10 mouse cellular contexts compared by ENCODE assay signal in the genomic region with DNA sequence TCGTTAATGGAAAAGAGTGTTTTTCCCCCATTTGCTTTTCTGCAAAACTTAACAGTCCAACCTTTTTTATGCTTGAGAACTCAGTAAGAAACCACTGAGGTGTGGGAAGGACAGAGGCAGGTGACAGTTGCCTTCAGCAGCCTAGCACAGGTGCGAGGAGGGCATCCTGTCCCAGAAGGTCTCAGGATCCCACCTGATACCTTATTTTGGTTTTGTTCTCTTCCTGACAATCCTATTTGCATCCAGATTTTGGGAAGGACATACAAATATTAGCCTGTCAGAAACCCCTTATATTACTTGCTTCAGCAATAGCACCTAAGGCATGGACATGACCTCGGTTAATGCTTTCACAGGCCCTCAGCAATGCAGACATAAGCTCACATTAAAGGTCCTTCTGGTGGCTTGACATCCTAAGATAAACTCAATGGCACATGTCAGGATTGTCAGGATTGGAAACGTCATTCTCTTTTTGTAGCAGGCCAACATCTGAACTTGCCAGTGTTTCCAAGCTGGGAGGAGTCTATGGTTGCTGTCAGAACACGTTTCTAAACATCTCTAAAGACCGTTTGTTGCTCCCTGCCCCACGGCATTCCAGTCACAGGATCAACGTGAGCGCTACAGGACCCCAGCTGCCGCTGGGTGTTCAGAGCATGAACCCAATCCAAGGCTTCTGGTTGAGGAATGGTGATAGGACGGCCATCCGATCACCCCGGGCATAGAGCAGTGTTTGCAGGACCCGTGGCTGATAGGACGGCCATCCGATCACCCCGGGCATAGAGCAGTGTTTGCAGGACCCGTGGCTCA. TPM values are rescaled to one million over a fixed set of nuclear protein-coding genes. Genes with fewer than 3 reads are reported as not detected.
A peak's percentile ranks its signal among the peaks of the same experiment; 100 is the strongest.
DNase-seq lines count a peak whose midpoint lies in the region; ATAC-seq and TF ChIP-seq lines count a peak whose summit lies in the region.
"Had no signal": no experiment of that assay in that cellular context is flagged by ENCODE, and none has a peak within 500 bp of the region (broad histone marks: within the 10 kb centered on the region; RNA-seq: fewer than 3 reads in every experiment).

No protein-coding gene starts in this region.

- DNase-seq in gastrocnemius, postnatal 25 days, result peak; percentile 25
- DNase-seq in gastrocnemius, adult 8-10 months (ENCODE audit: low spot score in 2 of 2), result no peak
- DNase-seq in brain, adult 2 months (ENCODE audit: low read depth, low spot score), result peak; percentile 48
- peak; percentile 52 for DNase-seq in liver, postnatal 0 days
- DNase-seq in urinary bladder, postnatal 36 days (ENCODE audit: low spot score in 2 of 2), result no peak
- DNase-seq: right cerebral cortex, adult 18-20 months had no signal

- no peak overlapping the region for H3K4me2 ChIP-seq in liver, postnatal 0 days (ENCODE audit: low read depth, low read length)
- no peak overlapping the region for H3K4me2 ChIP-seq in forebrain, embryonic 13.5 days
- H3K4me2 ChIP-seq: hindbrain, embryonic 13.5 days had no signal

- peak overlapping the region; percentile 100 for H3K4me3 ChIP-seq in C2C12 (ENCODE audit: insufficient read depth, poor library complexity, severe bottlenecking)
- H3K4me3 ChIP-seq in liver, postnatal 0 days (ENCODE audit: low read depth, low read length), result no peak overlapping the region
- no peak overlapping the region for H3K4me3 ChIP-seq in forebrain, embryonic 13.5 days
- H3K4me3 ChIP-seq: hindbrain, embryonic 13.5 days had no signal

- H3K27ac ChIP-seq in liver, postnatal 0 days (ENCODE audit: low read depth), result peak overlapping the region; percentile 100
- no peak overlapping the region for H3K27ac ChIP-seq in forebrain, embryonic 13.5 days
- H3K27ac ChIP-seq: hindbrain, embryonic 13.5 days had no signal

- no peak for ATAC-seq in liver, postnatal 0 days
- no peak for ATAC-seq in activated CD4-positive, CD25-positive, alpha-beta regulatory T cell, adult 4 months
- ATAC-seq in forebrain, embryonic 13.5 days, result no peak

- H3K4me1 ChIP-seq in liver, postnatal 0 days (ENCODE audit: insufficient read depth), result peaks cover 45% of the 10 kb centered on the region
- peaks cover 41% of the 10 kb centered on the region for H3K4me1 ChIP-seq in forebrain, embryonic 13.5 days

- TF ChIP-seq CTCF in C2C12 (IDR thresholded peaks at IDR 0.05; ENCODE audit: control insufficient read depth, insufficient read depth, insufficient read length), result no peak
- no peak for TF ChIP-seq CTCF in liver, postnatal 0 days (IDR thresholded peaks at IDR 0.05; ENCODE audit: low read depth)

- peak overlapping the region; percentile 55 for H3ac ChIP-seq in C2C12 (ENCODE audit: control insufficient read depth, insufficient read length, low read depth)

- no peaks in the 10 kb centered on the region for H3K27me3 ChIP-seq in C2C12 (ENCODE audit: control insufficient read depth, insufficient read depth, insufficient read length)
- no peaks in the 10 kb centered on the region for H3K27me3 ChIP-seq in liver, postnatal 0 days (ENCODE audit: insufficient read depth, low read length)
- no peaks in the 10 kb centered on the region for H3K27me3 ChIP-seq in forebrain, embryonic 13.5 days
- H3K27me3 ChIP-seq: hindbrain, embryonic 13.5 days had no signal

- peaks cover 28% of the 10 kb centered on the region for H3K36me3 ChIP-seq in C2C12 (ENCODE audit: control insufficient read depth, insufficient read depth)
- H3K36me3 ChIP-seq in liver, postnatal 0 days (replicated peaks; ENCODE audit: insufficient read depth, low read length), result peaks cover 5% of the 10 kb centered on the region; the same call in 1 of the 2 replicates
- no peaks in the 10 kb centered on the region for H3K36me3 ChIP-seq in forebrain, embryonic 13.5 days (ENCODE audit: poor library complexity, severe bottlenecking)
- H3K36me3 ChIP-seq: hindbrain, embryonic 13.5 days had no signal

- peaks cover 100% of the 10 kb centered on the region for H3K79me2 ChIP-seq in C2C12 (ENCODE audit: control insufficient read depth, insufficient read depth)

- H3K9me3 ChIP-seq in liver, postnatal 0 days (ENCODE audit: low read length), result no peaks in the 10 kb centered on the region
- H3K9me3 ChIP-seq in forebrain, embryonic 13.5 days (replicated peaks), result no peaks in the 10 kb centered on the region
- H3K9me3 ChIP-seq: hindbrain, embryonic 13.5 days had no signal

- no peak for TF ChIP-seq EP300 in liver, postnatal 0 days (IDR thresholded peaks at IDR 0.05; ENCODE audit: low read depth)

- peaks cover 90% of the 10 kb centered on the region for H3K79me3 ChIP-seq in C2C12 (ENCODE audit: low read depth)

- WGBS in liver, postnatal 0 days (ENCODE audit: insufficient replicate concordance), result 67% methylated on average over 18 of the region's 18 CpGs
- 77% methylated on average over 18 of the region's 18 CpGs for WGBS in forebrain, embryonic 13.5 days

- 0 out of 2 replicates have a peak overlapping the region, but pooled peaks have one; percentile 39 for H3K9ac ChIP-seq in liver, postnatal 0 days (replicated peaks)
- no peak overlapping the region; the same call in 1 of the 2 replicates for H3K9ac ChIP-seq in forebrain, embryonic 13.5 days
- H3K9ac ChIP-seq: hindbrain, embryonic 13.5 days had no signal

TF ChIP-seq in C2C12, 6 proteins besides CTCF, POLR2A, EP300 and RAD21:
- TF ChIP-seq FOSL1 (IDR thresholded peaks at IDR 0.05; ENCODE audit: insufficient read depth, low read length, poor library complexity, severe bottlenecking) (no peak), MAX (IDR thresholded peaks at IDR 0.05) (no peak), MYOG (IDR thresholded peaks at IDR 0.05; ENCODE audit: control insufficient read depth, extremely low read depth, insufficient read length) (no peak), MYOD1 (IDR thresholded peaks at IDR 0.05; ENCODE audit: control insufficient read depth, insufficient read length, low read depth) (peak; percentile 38), USF1 (IDR thresholded peaks at IDR 0.05; ENCODE audit: low read depth) (no peak), CEBPB (IDR thresholded peaks at IDR 0.05; ENCODE audit: low read depth) (no peak)

RNA-seq across cellular contexts. Expression of a gene that starts 34.8 kb away (rescaled TPM):
- 1 to 10 TPM; 3.7 to 6.4 TPM for total RNA-seq in gastrocnemius, postnatal 25 days (2021)
- total RNA-seq in gastrocnemius, adult 8-10 months (2022), result 1 to 10 TPM; 2.7 to 4.5 (median 3.0) TPM
- 44.1 TPM for polyA plus RNA-seq in C2C12 (2012; fragmentation: generic; extraction: Trizol)
- polyA plus RNA-seq in liver, postnatal 0 days (2015; fragmentation: Nextera tagmentation; extraction: Ambion mirVana), result 8.5 and 9.0 TPM in 2 replicates
- polyA plus RNA-seq in activated CD4-positive, CD25-positive, alpha-beta regulatory T cell, adult 4 months (2017; shearing (Covaris generic)), result 10 to 100 TPM; 70.6 to 78.6 TPM
- polyA plus RNA-seq in forebrain, embryonic 13.5 days (2015; fragmentation: Nextera tagmentation; extraction: Ambion mirVana), result 21.7 and 26.2 TPM in 2 replicates

RNA-seq across cellular contexts. Expression of a gene that starts 37.3 kb away (rescaled TPM):
- 1 to 10 TPM in 1 of 2 experiments, under 1 TPM in 1; 0.59 to 1.3 TPM for total RNA-seq in gastrocnemius, postnatal 25 days (2021)
- 1 to 10 TPM in 3 of 4 experiments, under 1 TPM in 1; 0.80 to 1.3 (median 1.1) TPM for total RNA-seq in gastrocnemius, adult 8-10 months (2022)
- polyA plus RNA-seq in C2C12 (2012; fragmentation: generic; extraction: Trizol), result 5.5 TPM
- polyA plus RNA-seq in liver, postnatal 0 days (2015; fragmentation: Nextera tagmentation; extraction: Ambion mirVana), result 8.4 and 9.1 TPM in 2 replicates
- polyA plus RNA-seq in activated CD4-positive, CD25-positive, alpha-beta regulatory T cell, adult 4 months (2017; shearing (Covaris generic)), result 10 to 100 TPM; 43.3 to 60.2 TPM
- polyA plus RNA-seq in forebrain, embryonic 13.5 days (2015; fragmentation: Nextera tagmentation; extraction: Ambion mirVana), result 1.2 and 1.4 TPM in 2 replicates

RNA-seq across cellular contexts. Expression of a gene that starts 53.7 kb away (rescaled TPM):
- total RNA-seq in gastrocnemius, postnatal 25 days (2021), result under 1 TPM; 0.15 to 0.35 TPM
- total RNA-seq in gastrocnemius, adult 8-10 months (2022), result under 1 TPM; 0.12 to 0.34 (median 0.26) TPM
- polyA plus RNA-seq in C2C12 (2012; fragmentation: generic; extraction: Trizol), result 1.0 TPM
- 1.5 and 1.7 TPM in 2 replicates for polyA plus RNA-seq in liver, postnatal 0 days (2015; fragmentation: Nextera tagmentation; extraction: Ambion mirVana)
- under 1 TPM; 0.29 to 0.58 TPM for polyA plus RNA-seq in activated CD4-positive, CD25-positive, alpha-beta regulatory T cell, adult 4 months (2017; shearing (Covaris generic))
- 13.1 and 15.5 TPM in 2 replicates for polyA plus RNA-seq in forebrain, embryonic 13.5 days (2015; fragmentation: Nextera tagmentation; extraction: Ambion mirVana)

Comparison
In these comparisons a context has a peak if more than half of its experiments do, and no peak if none do; other contexts are left out.
1. DNase-seq: peak in gastrocnemius, postnatal 25 days (single experiment), brain, adult 2 months (single experiment) and liver, postnatal 0 days (single experiment); none in gastrocnemius, adult 8-10 months (0 of 2) and urinary bladder, postnatal 36 days (0 of 2).